Mouse (Mus musculus) olfactory bulb, adult 2 months (tissue): Measurements from ENCODE around the gene Rcc1.

Experiments used
- CTCF ChIP-seq: fragments of 200-500 bp; IDR thresholded peaks from 2 replicates; pipeline ENCODE4 v1.5.1; 2012; ENCODE audit warnings: low read depth, mild to moderate bottlenecking, low read length, moderate library complexity; ENCODE audit not compliant: insufficient read depth
- POLR2A ChIP-seq: fragments of 200-500 bp; IDR thresholded peaks from 2 replicates; pipeline ENCODE4 v1.6.1; 2012; ENCODE audit warnings: mild to moderate bottlenecking, low read depth, low read length, moderate library complexity; ENCODE audit not compliant: insufficient read depth

DNA sequence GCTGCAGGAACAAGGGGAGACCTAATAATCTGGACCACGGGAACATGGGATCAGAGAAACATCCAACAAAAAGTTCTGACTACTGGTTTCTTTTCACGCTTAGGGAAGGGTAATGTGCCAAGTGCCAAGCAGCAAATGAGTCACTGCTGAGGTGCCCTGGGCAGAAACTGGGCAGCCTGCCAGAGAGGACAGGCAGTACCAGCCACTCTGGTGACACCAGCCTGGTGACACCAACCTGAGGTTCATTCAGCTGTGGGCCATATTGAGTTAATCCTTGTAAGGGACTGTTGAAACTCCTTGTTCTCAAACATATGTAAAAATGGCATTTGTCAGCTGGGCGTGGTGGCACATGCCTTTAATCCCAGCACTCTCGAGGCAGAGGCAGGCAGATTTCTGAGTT is 1.2 kb upstream of the Rcc1 start:
- TF ChIP-seq POLR2A: no peak
- TF ChIP-seq CTCF: no peak
